Mouse (Mus musculus): ENCODE measurements around the gene Dnajc14. TPM values are rescaled to one million over a fixed set of nuclear protein-coding genes. Genes with fewer than 3 reads are reported as not detected.

The Dnajc14 gene
- polyA plus RNA-seq, 1 experiment from 2014 or later = 32.5 TPM

DNA sequence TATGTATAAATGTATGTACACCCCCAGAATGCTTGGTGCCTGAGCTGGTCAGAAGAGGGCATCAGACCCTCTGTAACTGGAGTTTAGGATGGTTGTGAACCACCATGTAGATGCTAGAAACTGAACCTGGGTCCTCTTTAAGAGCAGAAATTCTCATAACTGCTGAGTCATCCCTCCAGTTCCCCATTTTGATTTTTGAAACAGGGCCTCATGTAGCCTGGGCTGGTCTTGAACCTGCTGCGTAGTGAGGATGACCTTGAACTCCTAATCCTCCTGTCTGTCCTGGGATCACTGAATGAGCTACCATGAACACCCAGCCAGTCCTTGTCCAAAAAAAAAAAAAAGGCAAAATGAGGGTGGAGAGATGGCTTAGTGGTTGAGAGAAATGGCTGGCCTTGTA is 10.6 kb upstream of the Dnajc14 start:
- no peak overlapping the region for H3K4me2 ChIP-seq
- no peak overlapping the region for H3K27ac ChIP-seq (ENCODE audit: low read depth, low read length)
- DNase-seq (ENCODE audit: low spot score) (no peak), ATAC-seq (replicated peaks; ENCODE audit: low FRiP score) (no peak)
- no peaks in the 10 kb centered on the region for H3K4me1 ChIP-seq (replicated peaks; ENCODE audit: control insufficient read depth, insufficient read depth, low read length)
- H3K4me3 ChIP-seq (ENCODE audit: low read depth, low read length) = no peak overlapping the region
- H3K9me3 ChIP-seq (ENCODE audit: control insufficient read depth, low read length) = no peaks in the 10 kb centered on the region
- no peak overlapping the region for H3K9ac ChIP-seq (ENCODE audit: low read depth, low read length)
- WGBS = 94% methylated on average over 1 of the region's 1 CpGs
- H3K27me3 ChIP-seq (replicated peaks; ENCODE audit: control insufficient read depth, insufficient read depth, low read length) = no peaks in the 10 kb centered on the region
- H3K36me3 ChIP-seq (ENCODE audit: control insufficient read depth, insufficient read depth, low read length) = no peaks in the 10 kb centered on the region

DNA sequence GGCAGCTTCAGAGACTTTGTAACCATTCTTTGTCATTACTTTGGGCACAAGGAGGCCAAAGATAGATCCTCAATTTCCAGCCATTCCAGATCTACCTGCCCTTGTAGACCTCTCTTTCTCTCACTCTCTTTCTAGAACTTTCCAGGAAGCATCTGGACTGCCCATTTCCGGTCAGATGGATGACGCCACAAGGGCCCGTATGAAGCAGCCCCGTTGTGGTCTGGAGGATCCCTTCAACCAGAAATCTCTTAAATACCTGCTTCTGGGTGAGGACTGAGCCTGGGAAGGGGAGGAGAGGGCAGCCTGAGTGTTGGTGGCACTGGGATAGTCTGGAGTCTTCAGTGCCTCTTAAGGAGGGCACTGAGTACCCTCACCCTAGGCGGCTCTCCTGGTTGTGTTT is 9.5 kb upstream of the Dnajc14 start:
- H3K4me3 ChIP-seq (ENCODE audit: low read depth, low read length) = no peak overlapping the region
- no peak for DNase-seq (ENCODE audit: low spot score)
- H3K9me3 ChIP-seq (ENCODE audit: control insufficient read depth, low read length) = no peaks in the 10 kb centered on the region
- no peak overlapping the region for H3K27ac ChIP-seq (ENCODE audit: low read depth, low read length)
- no peaks in the 10 kb centered on the region for H3K27me3 ChIP-seq (replicated peaks; ENCODE audit: control insufficient read depth, insufficient read depth, low read length)
- H3K4me1 ChIP-seq (replicated peaks; ENCODE audit: control insufficient read depth, insufficient read depth, low read length) = no peaks in the 10 kb centered on the region
- H3K36me3 ChIP-seq (ENCODE audit: control insufficient read depth, insufficient read depth, low read length) = 0 out of 2 replicates have a peak, but pooled peaks cover 2% of the 10 kb centered on the region
- no peak overlapping the region for H3K9ac ChIP-seq (ENCODE audit: low read depth, low read length)
- H3K4me2 ChIP-seq = no peak overlapping the region
- WGBS = 80% methylated on average over 5 of the region's 5 CpGs
- ATAC-seq (replicated peaks; ENCODE audit: low FRiP score) = no peak

DNA sequence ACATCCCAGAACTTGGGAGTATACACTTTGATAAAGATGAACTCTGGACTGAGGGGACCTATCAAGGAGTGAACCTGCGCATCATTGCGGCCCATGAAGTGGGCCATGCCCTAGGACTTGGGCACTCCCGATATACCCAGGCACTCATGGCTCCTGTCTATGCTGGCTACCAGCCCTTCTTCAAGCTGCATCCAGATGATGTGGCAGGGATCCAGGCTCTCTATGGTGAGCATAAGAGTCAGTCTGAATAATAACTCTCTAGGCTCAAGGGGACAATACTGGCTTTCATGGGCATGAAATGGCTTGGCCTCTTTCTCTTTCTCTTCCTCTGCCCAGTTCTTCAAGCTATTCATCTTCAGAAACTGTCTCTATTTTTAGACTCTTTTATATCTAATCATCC is 8.3 kb upstream of the Dnajc14 start:
- H3K4me2 ChIP-seq = no peak overlapping the region
- H3K4me1 ChIP-seq (replicated peaks; ENCODE audit: control insufficient read depth, insufficient read depth, low read length) = no peaks in the 10 kb centered on the region
- 0 out of 2 replicates have a peak, but pooled peaks cover 2% of the 10 kb centered on the region for H3K36me3 ChIP-seq (ENCODE audit: control insufficient read depth, insufficient read depth, low read length)
- no peak for DNase-seq (ENCODE audit: low spot score)
- no peak overlapping the region for H3K4me3 ChIP-seq (ENCODE audit: low read depth, low read length)
- H3K9ac ChIP-seq (ENCODE audit: low read depth, low read length) = no peak overlapping the region
- no peaks in the 10 kb centered on the region for H3K9me3 ChIP-seq (ENCODE audit: control insufficient read depth, low read length)
- 95% methylated on average over 3 of the region's 3 CpGs for WGBS
- H3K27me3 ChIP-seq (replicated peaks; ENCODE audit: control insufficient read depth, insufficient read depth, low read length) = no peaks in the 10 kb centered on the region
- no peak overlapping the region for H3K27ac ChIP-seq (ENCODE audit: low read depth, low read length)
- no peak for ATAC-seq (replicated peaks; ENCODE audit: low FRiP score)

DNA sequence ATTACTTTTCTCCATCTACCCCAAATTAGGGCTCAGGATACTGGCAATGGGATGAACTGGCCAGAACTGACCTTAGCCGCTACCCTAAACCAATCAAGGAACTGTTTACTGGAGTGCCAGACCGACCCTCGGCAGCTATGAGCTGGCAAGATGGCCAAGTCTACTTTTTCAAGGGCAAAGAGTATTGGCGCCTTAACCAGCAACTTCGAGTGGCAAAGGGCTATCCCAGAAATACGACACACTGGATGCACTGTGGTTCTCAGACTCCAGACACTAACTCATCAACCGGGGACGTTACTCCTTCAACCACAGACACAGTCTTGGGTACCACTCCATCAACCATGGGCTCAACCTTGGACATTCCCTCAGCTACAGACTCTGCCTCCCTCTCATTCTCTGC is 5.2 kb upstream of the Dnajc14 start:
- 0 out of 2 replicates have a peak, but pooled peaks cover 2% of the 10 kb centered on the region for H3K36me3 ChIP-seq (ENCODE audit: control insufficient read depth, insufficient read depth, low read length)
- H3K27me3 ChIP-seq (replicated peaks; ENCODE audit: control insufficient read depth, insufficient read depth, low read length) = no peaks in the 10 kb centered on the region
- H3K4me1 ChIP-seq (replicated peaks; ENCODE audit: control insufficient read depth, insufficient read depth, low read length) = peaks cover 3% of the 10 kb centered on the region
- no peak for DNase-seq (ENCODE audit: low spot score)
- no peak overlapping the region for H3K27ac ChIP-seq (ENCODE audit: low read depth, low read length)
- WGBS = 95% methylated on average over 8 of the region's 8 CpGs
- H3K4me3 ChIP-seq (ENCODE audit: low read depth, low read length) = no peak overlapping the region
- no peaks in the 10 kb centered on the region for H3K9me3 ChIP-seq (ENCODE audit: control insufficient read depth, low read length)
- ATAC-seq (replicated peaks; ENCODE audit: low FRiP score) = no peak
- H3K4me2 ChIP-seq = no peak overlapping the region
- no peak overlapping the region for H3K9ac ChIP-seq (ENCODE audit: low read depth, low read length)

DNA sequence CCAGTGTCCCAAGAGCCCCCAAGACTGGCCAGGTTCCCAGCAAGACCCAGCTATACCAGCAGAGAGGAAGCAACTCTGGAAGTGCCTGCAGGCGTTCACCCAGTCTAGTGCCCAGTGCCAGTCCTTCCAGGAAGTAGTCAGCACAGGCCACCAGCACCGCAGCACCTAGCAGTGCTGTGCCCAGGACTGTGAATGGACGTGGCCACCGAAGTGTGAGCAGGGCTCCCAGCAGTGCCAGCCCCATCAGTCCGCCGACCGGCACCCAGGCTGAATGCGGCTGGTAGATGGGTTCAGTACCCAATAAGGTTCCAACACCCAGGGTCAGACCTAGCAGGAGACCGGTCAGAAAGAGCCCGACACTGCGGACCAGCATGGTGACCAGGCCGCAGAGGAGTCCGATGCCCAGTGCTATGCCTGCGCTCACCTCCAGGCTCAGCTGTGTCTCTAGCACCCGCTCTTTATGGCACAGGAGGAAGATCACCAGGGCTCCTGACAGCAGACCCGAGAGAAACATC is 1.8 kb upstream of the Dnajc14 start:
- H3K27me3 ChIP-seq (replicated peaks; ENCODE audit: control insufficient read depth, insufficient read depth, low read length) = no peaks in the 10 kb centered on the region
- H3K9ac ChIP-seq (ENCODE audit: low read depth, low read length) = no peak overlapping the region
- peaks cover 2% of the 10 kb centered on the region; the same call in 1 of the 2 replicates for H3K36me3 ChIP-seq (ENCODE audit: control insufficient read depth, insufficient read depth, low read length)
- no peak overlapping the region for H3K4me3 ChIP-seq (ENCODE audit: low read depth, low read length)
- H3K27ac ChIP-seq (ENCODE audit: low read depth, low read length) = no peak overlapping the region
- DNase-seq (ENCODE audit: low spot score) (no peak), ATAC-seq (replicated peaks; ENCODE audit: low FRiP score) (no peak)
- 83% methylated on average over 16 of the region's 16 CpGs for WGBS
- no peaks in the 10 kb centered on the region for H3K9me3 ChIP-seq (ENCODE audit: control insufficient read depth, low read length)
- H3K4me1 ChIP-seq (replicated peaks; ENCODE audit: control insufficient read depth, insufficient read depth, low read length) = peaks cover 17% of the 10 kb centered on the region
- H3K4me2 ChIP-seq = no peak overlapping the region

DNA sequence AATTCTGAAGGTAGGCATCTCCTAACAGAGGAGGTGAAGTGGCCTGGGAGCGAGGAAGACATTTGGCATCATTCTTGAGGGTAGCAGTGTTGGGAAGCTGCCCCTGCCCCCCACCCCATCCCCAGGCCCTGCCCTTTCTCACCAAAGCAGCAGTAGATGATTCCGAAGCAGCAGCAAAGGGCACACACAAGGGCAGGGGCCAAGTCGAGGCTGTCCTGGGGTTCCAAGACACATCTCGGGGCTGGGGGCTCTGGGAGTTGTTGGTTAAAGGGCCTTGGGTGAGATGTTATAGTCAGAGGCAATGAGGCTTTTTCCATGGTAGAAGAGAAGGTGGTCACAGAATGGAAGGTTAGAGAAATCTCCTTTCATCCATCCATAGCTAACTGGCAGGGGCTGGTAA is 906 bp upstream of the Dnajc14 start:
- 60% methylated on average over 4 of the region's 4 CpGs for WGBS
- DNase-seq (ENCODE audit: low spot score) (no peak), ATAC-seq (replicated peaks; ENCODE audit: low FRiP score) (no peak)
- no peak overlapping the region for H3K27ac ChIP-seq (ENCODE audit: low read depth, low read length)
- peaks cover 5% of the 10 kb centered on the region; the same call in 1 of the 2 replicates for H3K36me3 ChIP-seq (ENCODE audit: control insufficient read depth, insufficient read depth, low read length)
- peaks cover 26% of the 10 kb centered on the region for H3K4me1 ChIP-seq (replicated peaks; ENCODE audit: control insufficient read depth, insufficient read depth, low read length)
- no peak overlapping the region for H3K9ac ChIP-seq (ENCODE audit: low read depth, low read length)
- H3K4me3 ChIP-seq (ENCODE audit: low read depth, low read length) = peak overlapping the region; percentile 69
- H3K4me2 ChIP-seq = peak overlapping the region; percentile 65
- no peaks in the 10 kb centered on the region for H3K9me3 ChIP-seq (ENCODE audit: control insufficient read depth, low read length)
- no peaks in the 10 kb centered on the region for H3K27me3 ChIP-seq (replicated peaks; ENCODE audit: control insufficient read depth, insufficient read depth, low read length)

DNA sequence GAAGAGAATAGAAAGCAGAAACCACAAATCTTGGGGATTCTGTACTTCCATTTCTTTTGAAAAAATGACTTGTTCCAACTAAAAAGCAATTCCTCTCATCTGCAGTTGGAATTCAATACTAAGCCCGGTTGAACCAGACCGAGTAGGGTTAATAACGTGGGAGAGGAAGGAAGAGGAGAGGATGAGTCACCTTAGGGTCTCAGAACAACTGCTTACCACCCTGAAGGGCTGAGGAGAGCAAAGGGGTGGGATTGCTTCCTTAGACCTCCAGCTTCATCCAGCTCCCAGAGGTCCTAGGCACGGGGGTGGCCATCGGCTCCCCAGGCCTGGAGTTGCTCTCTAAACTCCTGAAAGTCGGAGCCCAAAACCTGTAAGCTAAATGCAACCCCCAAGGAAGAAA is 501 bp upstream of the Dnajc14 start:
- peak overlapping the region; percentile 76; the same call in 1 of the 2 replicates for H3K9ac ChIP-seq (ENCODE audit: low read depth, low read length)
- peak overlapping the region; percentile 69 for H3K4me3 ChIP-seq (ENCODE audit: low read depth, low read length)
- no peaks in the 10 kb centered on the region for H3K27me3 ChIP-seq (replicated peaks; ENCODE audit: control insufficient read depth, insufficient read depth, low read length)
- no peaks in the 10 kb centered on the region for H3K9me3 ChIP-seq (ENCODE audit: control insufficient read depth, low read length)
- DNase-seq (ENCODE audit: low spot score) (no peak), ATAC-seq (replicated peaks; ENCODE audit: low FRiP score) (no peak)
- peak overlapping the region; percentile 65 for H3K4me2 ChIP-seq
- 0 out of 2 replicates have a peak overlapping the region, but pooled peaks have one; percentile 87 for H3K27ac ChIP-seq (ENCODE audit: low read depth, low read length)
- WGBS = 18% methylated on average over 6 of the region's 6 CpGs
- H3K4me1 ChIP-seq (replicated peaks; ENCODE audit: control insufficient read depth, insufficient read depth, low read length) = peaks cover 26% of the 10 kb centered on the region
- peaks cover 5% of the 10 kb centered on the region; the same call in 1 of the 2 replicates for H3K36me3 ChIP-seq (ENCODE audit: control insufficient read depth, insufficient read depth, low read length)

DNA sequence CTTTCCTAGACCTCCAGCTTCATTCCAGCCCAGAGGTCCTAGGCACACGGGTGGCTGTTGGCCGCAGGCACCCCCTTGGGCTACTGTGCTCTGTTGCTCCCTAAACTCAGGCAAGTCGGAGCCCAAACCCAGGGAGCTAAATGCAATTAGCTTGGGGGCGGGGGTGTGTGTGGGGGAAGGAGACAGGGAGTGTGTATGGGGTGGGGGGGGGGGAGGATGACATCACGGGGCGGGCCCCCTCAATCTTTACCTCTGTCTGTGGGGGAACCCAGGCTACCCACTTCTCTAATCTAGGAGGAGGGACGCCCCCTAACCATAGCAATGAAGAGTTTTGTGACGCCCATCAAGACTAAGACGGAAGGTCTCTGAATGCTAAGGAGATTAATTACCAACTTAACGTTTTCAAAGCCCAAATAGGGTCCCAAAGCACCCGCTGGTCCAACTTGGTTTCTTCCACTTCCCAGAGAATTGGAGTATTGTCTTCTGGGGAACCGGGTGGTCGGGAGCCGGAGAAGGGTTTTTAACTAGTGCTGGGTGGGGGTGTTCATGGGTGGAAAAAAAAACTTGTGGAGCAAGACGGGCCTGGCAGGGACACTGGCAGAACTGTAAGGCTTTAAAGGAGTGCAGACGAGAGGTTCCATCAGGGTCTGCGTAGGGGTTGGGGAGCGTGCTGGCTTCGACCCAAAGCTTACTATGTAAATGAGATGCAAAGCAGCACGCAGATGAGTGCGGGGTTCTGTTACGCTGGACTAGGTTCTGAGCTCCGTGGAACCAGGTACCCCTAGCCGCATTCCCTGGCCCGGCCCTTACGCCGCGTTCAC is 619 bp downstream of the Dnajc14 start, which contains the start of gene Tmem198b:
TSS of gene Tmem198b (minus strand) at position 100 of the 821 bp plus-strand sequence.
- H3K36me3 ChIP-seq (ENCODE audit: control insufficient read depth, insufficient read depth, low read length) = peaks cover 5% of the 10 kb centered on the region; the same call in 1 of the 2 replicates
- H3K27me3 ChIP-seq (replicated peaks; ENCODE audit: control insufficient read depth, insufficient read depth, low read length) = no peaks in the 10 kb centered on the region
- H3K27ac ChIP-seq (ENCODE audit: low read depth, low read length) = peak within 1 kb of the TSS; percentile 87
- H3K4me3 ChIP-seq (ENCODE audit: low read depth, low read length) = peak within 1 kb of the TSS; percentile 69
- H3K9me3 ChIP-seq (ENCODE audit: control insufficient read depth, low read length) = no peaks in the 10 kb centered on the region
- H3K9ac ChIP-seq (ENCODE audit: low read depth, low read length) = peak within 1 kb of the TSS; percentile 76
- peak within 1 kb of the TSS; percentile 65 for H3K4me2 ChIP-seq
- WGBS = 0% methylated on average over 28 of the region's 28 CpGs
- ATAC-seq (replicated peaks; ENCODE audit: low FRiP score) (peak; percentile 50), DNase-seq (ENCODE audit: low spot score) (peak; percentile 80)
- H3K4me1 ChIP-seq (replicated peaks; ENCODE audit: control insufficient read depth, insufficient read depth, low read length) = peaks cover 32% of the 10 kb centered on the region

All from liver, embryonic 11.5 days (tissue).